Mouse (Mus musculus) heart, postnatal 0 days (tissue): ENCODE results near the gene Tcf7. TPM values are rescaled to one million over a fixed set of nuclear protein-coding genes. Genes with fewer than 3 reads are reported as not detected.

Source experiments
- ATAC-seq: fragments of 200-750 bp; cut with Nextera tagmentation; 2 replicates; pipeline ENCODE4 v1.8.0; 2017; ENCODE audit warnings: low read depth, moderate number of reproducible peaks, moderate library complexity; ENCODE audit not compliant: insufficient read depth
- DNase-seq: peaks from one replicate; pipeline ENCODE4 v3.0.0-alpha.2; 2016; ENCODE audit warnings: low spot score
- H3K27ac ChIP-seq: fragments of 300-500 bp; sonication (generic); 2 replicates; pipeline ENCODE4 v1.5.1; 2014; ENCODE audit warnings: low read depth, mild to moderate bottlenecking
- H3K27me3 ChIP-seq: fragments of 300-500 bp; sonication (generic); 2 replicates; pipeline ENCODE4 v1.6.1; 2014; ENCODE audit warnings: low read length, mixed read lengths; ENCODE audit not compliant: control insufficient read depth, insufficient read depth
- H3K36me3 ChIP-seq: fragments of 300-500 bp; sonication (generic); replicated peaks from 2 replicates; pipeline ENCODE4 v1.6.1; 2014; ENCODE audit warnings: low read length, mixed read lengths; ENCODE audit not compliant: control insufficient read depth, insufficient read depth
- H3K4me1 ChIP-seq: fragments of 300-500 bp; sonication (generic); 2 replicates; pipeline ENCODE4 v1.6.1; 2014; ENCODE audit warnings: antibody characterized with exemption; ENCODE audit not compliant: control insufficient read depth, insufficient read depth
- H3K4me2 ChIP-seq: fragments of 300-500 bp; sonication (generic); 2 replicates; pipeline ENCODE4 v1.6.1; 2014; ENCODE audit warnings: low read depth, mild to moderate bottlenecking, low read length, moderate library complexity
- H3K4me3 ChIP-seq: fragments of 300-500 bp; sonication (generic); 2 replicates; pipeline ENCODE4 v1.5.1; 2014; ENCODE audit warnings: low read depth, low read length
- H3K9ac ChIP-seq: fragments of 300-500 bp; sonication (generic); replicated peaks from 2 replicates; pipeline ENCODE4 v1.6.1; 2014; ENCODE audit warnings: low read depth, low read length, mixed read lengths
- H3K9me3 ChIP-seq: fragments of 300-500 bp; sonication (generic); replicated peaks from 2 replicates; pipeline ENCODE4 v1.6.1; 2016; ENCODE audit warnings: low read length; ENCODE audit not compliant: control insufficient read depth
- CTCF ChIP-seq: IDR thresholded peaks from 2 replicates; pipeline ENCODE4 v1.5.1; 2016; ENCODE audit warnings: antibody characterized with exemption, control low read depth, low read depth
- EP300 ChIP-seq: IDR thresholded peaks from 2 replicates; pipeline ENCODE4 v1.6.1; 2016; ENCODE audit warnings: antibody characterized with exemption, low read depth
- WGBS: fragments of 180-500 bp; shearing (Covaris S2); extraction: QIAGEN DNeasy Blood & Tissue Kit; methylation state at CpG from one replicate; pipeline ENCODE4 v1.1.7; 2014; 5-methylcytosine and 5-hydroxymethylcytosine counted together
- polyA plus RNA-seq: library from polyadenylated mRNA; unstranded; fragments of >200 nt; fragmentation: Nextera tagmentation; extraction: Ambion mirVana; gene quantifications from 2 replicates; pipeline ENCODE4 v1.2.1, GENCODE M21; 2015
- total RNA-seq: library from RNA; depleted of rRNA; stranded (reverse); fragments of >200 nt; gene quantifications from 2 replicates; pipeline ENCODE4 v1.2.3, GENCODE M21; 2014; ENCODE audit warnings: low replicate concordance

The Tcf7 gene
- total and polyA plus RNA-seq, 2 experiments from 2014 or later, result 0.15 to 1.1 TPM

GRCm38 (mm10) chr11:52278164-52278563 lies 4.7 kb downstream of the Tcf7 start:
- no peak for DNase-seq
- peak overlapping the region; percentile 20; the same call in 1 of the 2 replicates for H3K4me2 ChIP-seq
- H3K4me1 ChIP-seq, result peaks cover 13% of the 10 kb centered on the region
- H3K27me3 ChIP-seq, result peaks cover 13% of the 10 kb centered on the region; the same call in 1 of the 2 replicates
- H3K9me3 ChIP-seq, result no peaks in the 10 kb centered on the region
- no peaks in the 10 kb centered on the region; the same call in 1 of the 2 replicates for H3K36me3 ChIP-seq
- H3K4me3 ChIP-seq, result peak overlapping the region; percentile 31; the same call in 1 of the 2 replicates
- 92% methylated on average over 3 of the region's 3 CpGs for WGBS
- no peak overlapping the region for H3K27ac ChIP-seq
- TF ChIP-seq EP300 (no peak), CTCF (no peak)
- no peak overlapping the region; the same call in 1 of the 2 replicates for H3K9ac ChIP-seq
- ATAC-seq, result no peak

GRCm38 (mm10) chr11:52277433-52278150 lies 5.2 kb downstream of the Tcf7 start:
- ATAC-seq (no peak), DNase-seq (no peak)
- TF ChIP-seq EP300 (no peak), CTCF (no peak)
- WGBS, result 89% methylated on average over 6 of the region's 6 CpGs
- H3K4me1 ChIP-seq, result peaks cover 19% of the 10 kb centered on the region
- H3K9ac ChIP-seq, result no peak overlapping the region; the same call in 1 of the 2 replicates
- no peaks in the 10 kb centered on the region; the same call in 1 of the 2 replicates for H3K36me3 ChIP-seq
- peaks cover 10% of the 10 kb centered on the region; the same call in 1 of the 2 replicates for H3K27me3 ChIP-seq
- no peaks in the 10 kb centered on the region for H3K9me3 ChIP-seq
- peak overlapping the region; percentile 20; the same call in 1 of the 2 replicates for H3K4me2 ChIP-seq
- H3K4me3 ChIP-seq, result peak overlapping the region; percentile 31; the same call in 1 of the 2 replicates
- no peak overlapping the region; the same call in 1 of the 2 replicates for H3K27ac ChIP-seq

GRCm38 (mm10) chr11:52276961-52277391 lies 5.8 kb downstream of the Tcf7 start:
- ATAC-seq (no peak), DNase-seq (no peak)
- Histone ChIP-seq H3K27ac (no peak overlapping the region; the same call in 1 of the 2 replicates), H3K4me2 (peak overlapping the region; percentile 20; the same call in 1 of the 2 replicates), H3K27me3 (peaks cover 4% of the 10 kb centered on the region; the same call in 1 of the 2 replicates), H3K9ac (no peak overlapping the region; the same call in 1 of the 2 replicates), H3K36me3 (no peaks in the 10 kb centered on the region; the same call in 1 of the 2 replicates), H3K9me3 (no peaks in the 10 kb centered on the region), H3K4me1 (peaks cover 25% of the 10 kb centered on the region), H3K4me3 (peak overlapping the region; percentile 1; the same call in 1 of the 2 replicates)
- TF ChIP-seq EP300, result no peak
- WGBS, result 93% methylated on average over 8 of the region's 8 CpGs

GRCm38 (mm10) chr11:52275774-52276555 lies 6.8 kb downstream of the Tcf7 start:
- no peak for ATAC-seq
- WGBS, result 66% methylated on average over 9 of the region's 9 CpGs
- H3K9ac ChIP-seq, result no peak overlapping the region; the same call in 1 of the 2 replicates

GRCm38 (mm10) chr11:52275366-52275765 lies 7.4 kb downstream of the Tcf7 start:
- Histone ChIP-seq H3K4me1 (peaks cover 27% of the 10 kb centered on the region), H3K9me3 (no peaks in the 10 kb centered on the region), H3K27me3 (no peaks in the 10 kb centered on the region), H3K27ac (peak overlapping the region; percentile 61; the same call in 1 of the 2 replicates), H3K4me2 (peak overlapping the region; percentile 20; the same call in 1 of the 2 replicates), H3K9ac (no peak overlapping the region; the same call in 1 of the 2 replicates), H3K4me3 (peak overlapping the region; percentile 7; the same call in 1 of the 2 replicates), H3K36me3 (no peaks in the 10 kb centered on the region; the same call in 1 of the 2 replicates)
- TF ChIP-seq CTCF, result no peak
- TF ChIP-seq EP300, result no peak
- DNase-seq, result no peak
- 69% methylated on average over 8 of the region's 8 CpGs for WGBS
- ATAC-seq, result no peak

More at GRCm38 (mm10) chr11:52275774-52276555, 6.8 kb downstream of the Tcf7 start:
- H3K9me3 ChIP-seq, result no peaks in the 10 kb centered on the region
- TF ChIP-seq EP300, result no peak
- no peak for TF ChIP-seq CTCF
- no peak for DNase-seq
- H3K4me3 ChIP-seq, result peak overlapping the region; percentile 7; the same call in 1 of the 2 replicates
- peak overlapping the region; percentile 20; the same call in 1 of the 2 replicates for H3K4me2 ChIP-seq
- H3K27me3 ChIP-seq, result no peaks in the 10 kb centered on the region
- peak overlapping the region; percentile 61; the same call in 1 of the 2 replicates for H3K27ac ChIP-seq
- peaks cover 25% of the 10 kb centered on the region for H3K4me1 ChIP-seq
- H3K36me3 ChIP-seq, result no peaks in the 10 kb centered on the region; the same call in 1 of the 2 replicates
